Mouse (Mus musculus): ENCODE results near the gene Slc23a3. TPM values are rescaled to one million over a fixed set of nuclear protein-coding genes. Genes with fewer than 3 reads are reported as not detected.

Gene Slc23a3
- total and polyA plus RNA-seq, 2 experiments = 0.15 TPM; not detected in 1

- H3K4me1 ChIP-seq (ENCODE audit: control insufficient read depth, insufficient read depth, low read length) = peaks cover 3% of the 10 kb centered on the region; the same call in 1 of the 2 replicates
- H3K9ac ChIP-seq (ENCODE audit: low read depth, low read length) = no peak overlapping the region
- H3K36me3 ChIP-seq (ENCODE audit: control insufficient read depth, insufficient read depth, low read length) = peaks cover 26% of the 10 kb centered on the region
- H3K27ac ChIP-seq (replicated peaks; ENCODE audit: insufficient read depth, low read depth, low read length) = no peak overlapping the region
- WGBS = 90% methylated on average over 6 of the region's 6 CpGs
- H3K4me3 ChIP-seq (ENCODE audit: insufficient read depth, low read depth, low read length) = no peak overlapping the region
- no peaks in the 10 kb centered on the region for H3K79me2 ChIP-seq (ENCODE audit: control insufficient read depth, insufficient read depth, low read length)
- no peak for TF ChIP-seq POLR2A (IDR thresholded peaks at IDR 0.05; ENCODE audit: extremely low read depth, insufficient read depth, low read length)
- no peak for TF ChIP-seq CTCF (IDR thresholded peaks at IDR 0.05; ENCODE audit: low read depth, low read length)
- DNase-seq (ENCODE audit: extremely low read depth, low read depth, low spot score) = no peak
- H3K27me3 ChIP-seq (ENCODE audit: control insufficient read depth, insufficient read depth, low read length) = no peaks in the 10 kb centered on the region
These were observed 2.6 kb upstream of the Slc23a3 start for GRCm38 (mm10) chr1:75136293-75136692.

GRCm38 (mm10) chr1:75128641-75129040 is 5.0 kb downstream of the Slc23a3 start:
- 76% methylated on average over 3 of the region's 3 CpGs for WGBS
- DNase-seq (ENCODE audit: extremely low read depth, low read depth, low spot score) = no peak
- Histone ChIP-seq H3K4me1 (ENCODE audit: control insufficient read depth, insufficient read depth, low read length) (peaks cover 10% of the 10 kb centered on the region), H3K27ac (replicated peaks; ENCODE audit: insufficient read depth, low read depth, low read length) (no peak overlapping the region), H3K9ac (ENCODE audit: low read depth, low read length) (no peak overlapping the region), H3K27me3 (ENCODE audit: control insufficient read depth, insufficient read depth, low read length) (no peaks in the 10 kb centered on the region), H3K79me2 (ENCODE audit: control insufficient read depth, insufficient read depth, low read length) (no peaks in the 10 kb centered on the region), H3K36me3 (ENCODE audit: control insufficient read depth, insufficient read depth, low read length) (no peaks in the 10 kb centered on the region), H3K4me3 (ENCODE audit: insufficient read depth, low read depth, low read length) (no peak overlapping the region)
- TF ChIP-seq POLR2A (IDR thresholded peaks at IDR 0.05; ENCODE audit: extremely low read depth, insufficient read depth, low read length) (no peak), CTCF (IDR thresholded peaks at IDR 0.05; ENCODE audit: low read depth, low read length) (no peak)

- Histone ChIP-seq H3K4me3 (ENCODE audit: insufficient read depth, low read depth, low read length) (peak overlapping the region; percentile 91), H3K27ac (replicated peaks; ENCODE audit: insufficient read depth, low read depth, low read length) (peak overlapping the region; percentile 94), H3K9ac (ENCODE audit: low read depth, low read length) (peak overlapping the region; percentile 47), H3K27me3 (ENCODE audit: control insufficient read depth, insufficient read depth, low read length) (no peaks in the 10 kb centered on the region), H3K79me2 (ENCODE audit: control insufficient read depth, insufficient read depth, low read length) (no peaks in the 10 kb centered on the region), H3K4me1 (ENCODE audit: control insufficient read depth, insufficient read depth, low read length) (peaks cover 16% of the 10 kb centered on the region), H3K36me3 (ENCODE audit: control insufficient read depth, insufficient read depth, low read length) (no peaks in the 10 kb centered on the region)
- no peak for DNase-seq (ENCODE audit: extremely low read depth, low read depth, low spot score)
- no peak for TF ChIP-seq POLR2A (IDR thresholded peaks at IDR 0.05; ENCODE audit: extremely low read depth, insufficient read depth, low read length)
- no peak for TF ChIP-seq CTCF (IDR thresholded peaks at IDR 0.05; ENCODE audit: low read depth, low read length)
- WGBS = 19% methylated on average over 5 of the region's 5 CpGs
These were observed 8.3 kb downstream of the Slc23a3 start for GRCm38 (mm10) chr1:75125418-75125817.

- peak; percentile 85 for DNase-seq (ENCODE audit: extremely low read depth, low read depth, low spot score)
- Histone ChIP-seq H3K4me3 (ENCODE audit: insufficient read depth, low read depth, low read length) (peak within 1 kb of the TSS; percentile 91), H3K36me3 (ENCODE audit: control insufficient read depth, insufficient read depth, low read length) (no peaks in the 10 kb centered on the region), H3K9ac (ENCODE audit: low read depth, low read length) (peak within 1 kb of the TSS; percentile 94), H3K79me2 (ENCODE audit: control insufficient read depth, insufficient read depth, low read length) (no peaks in the 10 kb centered on the region), H3K27me3 (ENCODE audit: control insufficient read depth, insufficient read depth, low read length) (no peaks in the 10 kb centered on the region), H3K27ac (replicated peaks; ENCODE audit: insufficient read depth, low read depth, low read length) (peak within 1 kb of the TSS; percentile 94), H3K4me1 (ENCODE audit: control insufficient read depth, insufficient read depth, low read length) (peaks cover 16% of the 10 kb centered on the region)
- TF ChIP-seq POLR2A (IDR thresholded peaks at IDR 0.05; ENCODE audit: extremely low read depth, insufficient read depth, low read length) (peak; percentile 53; the same call in 1 of the 2 replicates), CTCF (IDR thresholded peaks at IDR 0.05; ENCODE audit: low read depth, low read length) (peak; percentile 86)
- 1% methylated on average over 56 of the region's 56 CpGs for WGBS
These were observed 9.1 kb downstream of the Slc23a3 start, which contains the start of gene Nhej1 for GRCm38 (mm10) chr1:75124346-75125321. Gene Nhej1, minus strand, starts transcription at chr1:75125200.

- Histone ChIP-seq H3K79me2 (ENCODE audit: control insufficient read depth, insufficient read depth, low read length) (no peaks in the 10 kb centered on the region), H3K27ac (replicated peaks; ENCODE audit: insufficient read depth, low read depth, low read length) (0 out of 2 replicates have a peak overlapping the region, but pooled peaks have one; percentile 32), H3K36me3 (ENCODE audit: control insufficient read depth, insufficient read depth, low read length) (no peaks in the 10 kb centered on the region), H3K27me3 (ENCODE audit: control insufficient read depth, insufficient read depth, low read length) (no peaks in the 10 kb centered on the region), H3K4me3 (ENCODE audit: insufficient read depth, low read depth, low read length) (no peak overlapping the region), H3K4me1 (ENCODE audit: control insufficient read depth, insufficient read depth, low read length) (peaks cover 16% of the 10 kb centered on the region), H3K9ac (ENCODE audit: low read depth, low read length) (no peak overlapping the region)
- TF ChIP-seq CTCF (IDR thresholded peaks at IDR 0.05; ENCODE audit: low read depth, low read length) (no peak), POLR2A (IDR thresholded peaks at IDR 0.05; ENCODE audit: extremely low read depth, insufficient read depth, low read length) (no peak)
- DNase-seq (ENCODE audit: extremely low read depth, low read depth, low spot score) = no peak
- 86% methylated on average over 3 of the region's 3 CpGs for WGBS
These were observed 11.5 kb downstream of the Slc23a3 start for GRCm38 (mm10) chr1:75122211-75122610.

Other genes with a start within 250 kb of the Slc23a3 start
- not detected in 2 replicates for gene Fev, start 248.5 kb downstream of the Slc23a3 start, total RNA-seq (2014; rRNA removed)
- not detected in 2 replicates for gene Fev, start 248.5 kb downstream of the Slc23a3 start, polyA plus RNA-seq (2012; rRNA removed)
- not detected in 2 replicates for gene Cryba2, start 240.7 kb downstream of the Slc23a3 start, total RNA-seq (2014; rRNA removed)
- gene Cryba2, start 240.7 kb downstream of the Slc23a3 start, polyA plus RNA-seq (2012; rRNA removed) = not detected in 2 replicates
- not detected in 2 replicates for gene Cfap65, start 198.3 kb downstream of the Slc23a3 start, total RNA-seq (2014; rRNA removed)
- gene Cfap65, start 198.3 kb downstream of the Slc23a3 start, polyA plus RNA-seq (2012; rRNA removed) = not detected in 2 replicates
- gene Ihh, start 182.2 kb downstream of the Slc23a3 start, total RNA-seq (2014; rRNA removed) = 0.55 and 0.87 TPM in 2 replicates
- 1.4 and 3.5 TPM in 2 replicates for gene Ihh, start 182.2 kb downstream of the Slc23a3 start, polyA plus RNA-seq (2012; rRNA removed)
- gene Nhej1, start 8.7 kb downstream of the Slc23a3 start, total RNA-seq (2014; rRNA removed) = 1.1 and 1.9 TPM in 2 replicates
- 1.6 and 2.2 TPM in 2 replicates for gene Nhej1, start 8.7 kb downstream of the Slc23a3 start, polyA plus RNA-seq (2012; rRNA removed)
- gene Cnppd1, start 8.8 kb upstream of the Slc23a3 start, total RNA-seq (2014; rRNA removed) = 26.4 and 37.4 TPM in 2 replicates
- gene Cnppd1, start 8.8 kb upstream of the Slc23a3 start, polyA plus RNA-seq (2012; rRNA removed) = 33.5 and 44.3 TPM in 2 replicates
- 77.6 and 103 TPM in 2 replicates for gene Retreg2, start 8.9 kb upstream of the Slc23a3 start, total RNA-seq (2014; rRNA removed)
- gene Retreg2, start 8.9 kb upstream of the Slc23a3 start, polyA plus RNA-seq (2012; rRNA removed) = 284 and 310 TPM in 2 replicates
- gene Zfand2b, start 34.8 kb upstream of the Slc23a3 start, total RNA-seq (2014; rRNA removed) = 30.5 and 32.4 TPM in 2 replicates
- gene Zfand2b, start 34.8 kb upstream of the Slc23a3 start, polyA plus RNA-seq (2012; rRNA removed) = 79.7 and 81.4 TPM in 2 replicates
- gene Abcb6, start 46.5 kb upstream of the Slc23a3 start, total RNA-seq (2014; rRNA removed) = 56.1 and 66.6 TPM in 2 replicates
- gene Abcb6, start 46.5 kb upstream of the Slc23a3 start, polyA plus RNA-seq (2012; rRNA removed) = 88.7 and 106 TPM in 2 replicates
- gene Ankzf1, start 58.3 kb upstream of the Slc23a3 start, total RNA-seq (2014; rRNA removed) = 17.7 and 19.5 TPM in 2 replicates
- gene Ankzf1, start 58.3 kb upstream of the Slc23a3 start, polyA plus RNA-seq (2012; rRNA removed) = 12.5 and 16.6 TPM in 2 replicates
- gene Atg9a, start 58.3 kb upstream of the Slc23a3 start, total RNA-seq (2014; rRNA removed) = 23.5 and 35.8 TPM in 2 replicates
- 75.0 and 75.4 TPM in 2 replicates for gene Atg9a, start 58.3 kb upstream of the Slc23a3 start, polyA plus RNA-seq (2012; rRNA removed)
- 3.7 and 4.8 TPM in 2 replicates for gene Glb1l, start 76.9 kb upstream of the Slc23a3 start, total RNA-seq (2014; rRNA removed)
- gene Glb1l, start 76.9 kb upstream of the Slc23a3 start, polyA plus RNA-seq (2012; rRNA removed) = 2.1 and 2.5 TPM in 2 replicates
- gene Stk16, start 76.9 kb upstream of the Slc23a3 start, total RNA-seq (2014; rRNA removed) = 57.3 and 63.5 TPM in 2 replicates
- 190 and 221 TPM in 2 replicates for gene Stk16, start 76.9 kb upstream of the Slc23a3 start, polyA plus RNA-seq (2012; rRNA removed)
- 80.9 and 117 TPM in 2 replicates for gene Tuba4a, start 86.0 kb upstream of the Slc23a3 start, total RNA-seq (2014; rRNA removed)
- 242 and 267 TPM in 2 replicates for gene Tuba4a, start 86.0 kb upstream of the Slc23a3 start, polyA plus RNA-seq (2012; rRNA removed)
- gene A630095N17Rik, start 98.2 kb upstream of the Slc23a3 start, total RNA-seq (2014; rRNA removed) = not detected in 2 replicates
- gene A630095N17Rik, start 98.2 kb upstream of the Slc23a3 start, polyA plus RNA-seq (2012; rRNA removed) = not detected in 2 replicates
- gene Dnajb2, start 102.5 kb upstream of the Slc23a3 start, total RNA-seq (2014; rRNA removed) = 25.4 and 30.3 TPM in 2 replicates
- gene Dnajb2, start 102.5 kb upstream of the Slc23a3 start, polyA plus RNA-seq (2012; rRNA removed) = 55.9 and 60.4 TPM in 2 replicates
- gene Ptprn, start 130.6 kb upstream of the Slc23a3 start, total RNA-seq (2014; rRNA removed) = under 0.01 and 0.13 TPM in 2 replicates
- not detected in 2 replicates for gene Ptprn, start 130.6 kb upstream of the Slc23a3 start, polyA plus RNA-seq (2012; rRNA removed)
- 0.28 and 1.5 TPM in 2 replicates for gene Resp18, start 144.5 kb upstream of the Slc23a3 start, total RNA-seq (2014; rRNA removed)
- gene Resp18, start 144.5 kb upstream of the Slc23a3 start, polyA plus RNA-seq (2012; rRNA removed) = not detected in 2 replicates
- 89.8 and 102 TPM in 2 replicates for gene Dnpep, start 184.1 kb upstream of the Slc23a3 start, total RNA-seq (2014; rRNA removed)
- 106 and 111 TPM in 2 replicates for gene Dnpep, start 184.1 kb upstream of the Slc23a3 start, polyA plus RNA-seq (2012; rRNA removed)
- 3.1 and 4.0 TPM in 2 replicates for gene Des, start 226.4 kb upstream of the Slc23a3 start, total RNA-seq (2014; rRNA removed)
- 2.4 and 2.5 TPM in 2 replicates for gene Des, start 226.4 kb upstream of the Slc23a3 start, polyA plus RNA-seq (2012; rRNA removed)
- 0.55 and 1.5 TPM in 2 replicates for gene Speg, start 241.4 kb upstream of the Slc23a3 start, total RNA-seq (2014; rRNA removed)
- gene Speg, start 241.4 kb upstream of the Slc23a3 start, polyA plus RNA-seq (2012; rRNA removed) = 1.7 and 3.4 TPM in 2 replicates

Data from liver, adult 2 months (tissue).